Mouse (Mus musculus): ENCODE data around the gene Pip4k2a. TPM values are rescaled to one million over a fixed set of nuclear protein-coding genes. Genes with fewer than 3 reads are reported as not detected.

Gene Pip4k2a
- total and polyA plus RNA-seq, 3 experiments = 6.6 to 52.9 (median 20.8) TPM

- no peak for DNase-seq (ENCODE audit: extremely low read depth)
Observed at GRCm38 (mm10) chr2:18969066-18969681, 28.8 kb downstream of the Pip4k2a start.

GRCm38 (mm10) chr2:18967451-18968063, 30.4 kb downstream of the Pip4k2a start:
- Histone ChIP-seq H3K79me2 (replicated peaks; ENCODE audit: control insufficient read depth, extremely low read depth, insufficient read depth, poor library complexity, severe bottlenecking) (peaks cover 3% of the 10 kb centered on the region; the same call in 1 of the 2 replicates), H3K4me2 (ENCODE audit: insufficient read depth, low read depth, poor library complexity, severe bottlenecking) (no peak overlapping the region), H3K4me1 (ENCODE audit: control insufficient read depth in 1 of 2, insufficient read depth in 2 of 2) (peaks cover 0 to 52% of the 10 kb centered on the region in 2 experiments; a peak in 2 of 4 replicates), H3K36me3 (replicated peaks in 1 of 2; ENCODE audit: control insufficient read depth in 1 of 2, insufficient read depth in 1 of 2, low read length in 1 of 2) (peaks cover 0 to 41% of the 10 kb centered on the region in 2 experiments), H3K4me3 (replicated peaks in 1 of 3; ENCODE audit: low read depth in 2 of 3, low read length in 2 of 3, poor library complexity in 1 of 3) (no peak overlapping the region), H3K27me3 (replicated peaks) (no peaks in the 10 kb centered on the region), H3K9ac (ENCODE audit: insufficient read depth, low read depth) (no peak overlapping the region), H3K27ac (ENCODE audit: insufficient read depth, low read depth) (no peak overlapping the region), H3K9me3 (replicated peaks; ENCODE audit: low read length) (peaks cover under 1% of the 10 kb centered on the region)
- no peak for DNase-seq (ENCODE audit: extremely low read depth)
- no peak for TF ChIP-seq CHD2 (IDR thresholded peaks at IDR 0.05; ENCODE audit: low read length)
- TF ChIP-seq RCOR1 (conservative IDR thresholded peaks at IDR 0.05; ENCODE audit: low read depth, low read length) = no peak
- no peak for TF ChIP-seq JUND (conservative IDR thresholded peaks at IDR 0.05; ENCODE audit: low read depth, low read length)
- no peak for TF ChIP-seq MXI1 (IDR thresholded peaks at IDR 0.05; ENCODE audit: low read depth, low read length)
- no peak for TF ChIP-seq E2F4 (IDR thresholded peaks at IDR 0.05; ENCODE audit: insufficient replicate concordance, low read depth, low read length)
- no peak for TF ChIP-seq BHLHE40 (IDR thresholded peaks at IDR 0.05; ENCODE audit: low read depth, low read length)
- no peak for TF ChIP-seq GABPA (IDR thresholded peaks at IDR 0.05; ENCODE audit: insufficient replicate concordance, low read depth, low read length)
- TF ChIP-seq SIN3A (IDR thresholded peaks at IDR 0.05; ENCODE audit: low read length) = no peak
- TF ChIP-seq ZKSCAN1 (IDR thresholded peaks at IDR 0.05; ENCODE audit: borderline replicate concordance, low read depth, low read length) = no peak
- TF ChIP-seq EP300 (IDR thresholded peaks at IDR 0.05; ENCODE audit: low read length) = no peak
- no peak for TF ChIP-seq ZMIZ1 (IDR thresholded peaks at IDR 0.05; ENCODE audit: low read depth, low read length)
- no peak for TF ChIP-seq MAX (IDR thresholded peaks at IDR 0.05; ENCODE audit: low read length)
- no peak for TF ChIP-seq POLR2A (IDR thresholded peaks at IDR 0.05; ENCODE audit: low read depth, low read length)
- no peak for TF ChIP-seq POLR2AphosphoS2 (IDR thresholded peaks at IDR 0.05; ENCODE audit: low read depth, low read length)
- TF ChIP-seq HCFC1 (IDR thresholded peaks at IDR 0.05; ENCODE audit: low read depth, low read length) = no peak
- TF ChIP-seq USF2 (conservative IDR thresholded peaks at IDR 0.05; ENCODE audit: low read depth, low read length) = no peak
- TF ChIP-seq JUN (IDR thresholded peaks at IDR 0.05; ENCODE audit: insufficient read depth, low read depth, low read length) = no peak
- dilution Hi-C loops (cut with MboI; ENCODE audit: extremely low pct_ligation_motif_present, extremely low pct_unique_long_range_greater_than_20kb, low sequenced_read_pairs) (no loop called here), in situ Hi-C loops (cut with MboI; ENCODE audit: low pct_ligation_motif_present, low pct_unique_long_range_greater_than_20kb, low sequenced_read_pairs) (no loop called here)

More at GRCm38 (mm10) chr2:18969066-18969681, 28.8 kb downstream of the Pip4k2a start:
- Histone ChIP-seq H3K9ac (ENCODE audit: insufficient read depth, low read depth) (no peak overlapping the region), H3K9me3 (replicated peaks; ENCODE audit: low read length) (peaks cover 14% of the 10 kb centered on the region), H3K79me2 (replicated peaks; ENCODE audit: control insufficient read depth, extremely low read depth, insufficient read depth, poor library complexity, severe bottlenecking) (peaks cover 3% of the 10 kb centered on the region; the same call in 1 of the 2 replicates), H3K27me3 (replicated peaks) (no peaks in the 10 kb centered on the region), H3K36me3 (replicated peaks in 1 of 2; ENCODE audit: control insufficient read depth in 1 of 2, insufficient read depth in 1 of 2, low read length in 1 of 2) (peaks cover 0 to 45% of the 10 kb centered on the region in 2 experiments), H3K4me3 (replicated peaks in 1 of 3; ENCODE audit: low read depth in 2 of 3, low read length in 2 of 3, poor library complexity in 1 of 3) (no peak overlapping the region), H3K27ac (ENCODE audit: insufficient read depth, low read depth) (no peak overlapping the region), H3K4me2 (ENCODE audit: insufficient read depth, low read depth, poor library complexity, severe bottlenecking) (no peak overlapping the region), H3K4me1 (ENCODE audit: control insufficient read depth in 1 of 2, insufficient read depth in 2 of 2) (peaks cover 0 to 39% of the 10 kb centered on the region in 2 experiments; a peak in 2 of 4 replicates)
- in situ Hi-C loops (cut with MboI; ENCODE audit: low pct_ligation_motif_present, low pct_unique_long_range_greater_than_20kb, low sequenced_read_pairs) (no loop called here), dilution Hi-C loops (cut with MboI; ENCODE audit: extremely low pct_ligation_motif_present, extremely low pct_unique_long_range_greater_than_20kb, low sequenced_read_pairs) (no loop called here)
- no peak for TF ChIP-seq NRF1 (IDR thresholded peaks at IDR 0.05; ENCODE audit: low read depth, low read length)
- TF ChIP-seq PAX5 (IDR thresholded peaks at IDR 0.05; ENCODE audit: low read length) = no peak
- TF ChIP-seq RCOR1 (conservative IDR thresholded peaks at IDR 0.05; ENCODE audit: low read depth, low read length) = no peak
- no peak for TF ChIP-seq CHD2 (IDR thresholded peaks at IDR 0.05; ENCODE audit: low read length)
- no peak for TF ChIP-seq JUND (conservative IDR thresholded peaks at IDR 0.05; ENCODE audit: low read depth, low read length)
- no peak for TF ChIP-seq MEF2A (IDR thresholded peaks at IDR 0.05; ENCODE audit: borderline replicate concordance, low read depth, low read length)
- TF ChIP-seq E2F4 (IDR thresholded peaks at IDR 0.05; ENCODE audit: insufficient replicate concordance, low read depth, low read length) = no peak
- TF ChIP-seq IRF4 (IDR thresholded peaks at IDR 0.05; ENCODE audit: low read depth, low read length) = no peak
- TF ChIP-seq MAZ (IDR thresholded peaks at IDR 0.05; ENCODE audit: low read depth, low read length) = no peak
- no peak for TF ChIP-seq POLR2A (IDR thresholded peaks at IDR 0.05; ENCODE audit: low read depth, low read length)
- no peak for TF ChIP-seq ZKSCAN1 (IDR thresholded peaks at IDR 0.05; ENCODE audit: borderline replicate concordance, low read depth, low read length)
- no peak for TF ChIP-seq POLR2AphosphoS2 (IDR thresholded peaks at IDR 0.05; ENCODE audit: low read depth, low read length)
- TF ChIP-seq HCFC1 (IDR thresholded peaks at IDR 0.05; ENCODE audit: low read depth, low read length) = no peak
- no peak for TF ChIP-seq CHD1 (IDR thresholded peaks at IDR 0.05; ENCODE audit: low read depth, low read length)
- no peak for TF ChIP-seq SIN3A (IDR thresholded peaks at IDR 0.05; ENCODE audit: low read length)
- TF ChIP-seq TCF12 (IDR thresholded peaks at IDR 0.05; ENCODE audit: low read depth, low read length) = no peak
- TF ChIP-seq TBP (conservative IDR thresholded peaks at IDR 0.05; ENCODE audit: low read depth, low read length) = no peak
- no peak for TF ChIP-seq GABPA (IDR thresholded peaks at IDR 0.05; ENCODE audit: insufficient replicate concordance, low read depth, low read length)
- no peak for TF ChIP-seq ELF1 (IDR thresholded peaks at IDR 0.05; ENCODE audit: low read depth, low read length)

Measured in CH12.LX (cell line).